Mouse (Mus musculus): Measurements from ENCODE around the gene A630023A22Rik. TPM values are rescaled to one million over a fixed set of nuclear protein-coding genes. Genes with fewer than 3 reads are reported as not detected.

Gene A630023A22Rik
- not detected in 2 replicates for polyA plus RNA-seq (2016; fragmentation: Nextera tagmentation; extraction: Ambion mirVana)

GRCm38 (mm10) chr14:34102601-34103000, at the start of gene A630023A22Rik:
TSS of gene A630023A22Rik (minus strand) at chr14:34102754.
- 0 out of 2 replicates have a peak, but pooled peaks cover 4% of the 10 kb centered on the region for H3K4me1 ChIP-seq (replicated peaks)
- WGBS, result 88% methylated on average over 5 of the region's 5 CpGs
- H3K4me3 ChIP-seq, result no peak within 1 kb of the TSS
- H3K9me3 ChIP-seq, result no peaks in the 10 kb centered on the region
- no peaks in the 10 kb centered on the region for H3K36me3 ChIP-seq
- H3K27me3 ChIP-seq (ENCODE audit: insufficient read depth, poor library complexity, severe bottlenecking), result no peaks in the 10 kb centered on the region
- H3K27ac ChIP-seq, result no peak within 1 kb of the TSS
- DNase-seq (ENCODE audit: low spot score), result no peak

GRCm38 (mm10) chr14:34152342-34152741, 49.8 kb upstream of the A630023A22Rik start, which contains the start of gene Npy4r:
TSS of gene Npy4r (minus strand) at chr14:34152489.
- Histone ChIP-seq H3K27me3 (ENCODE audit: insufficient read depth, poor library complexity, severe bottlenecking) (peaks cover 11% of the 10 kb centered on the region; the same call in 1 of the 2 replicates), H3K9me3 (no peaks in the 10 kb centered on the region), H3K4me3 (no peak within 1 kb of the TSS), H3K27ac (no peak within 1 kb of the TSS), H3K4me1 (replicated peaks) (peaks cover 19% of the 10 kb centered on the region), H3K36me3 (no peaks in the 10 kb centered on the region)
- WGBS, result 18% methylated on average over 16 of the region's 16 CpGs
- peak; percentile 27 for DNase-seq (ENCODE audit: low spot score)

- no peaks in the 10 kb centered on the region for H3K27me3 ChIP-seq (ENCODE audit: insufficient read depth, poor library complexity, severe bottlenecking)
- no peaks in the 10 kb centered on the region for H3K36me3 ChIP-seq
- H3K9me3 ChIP-seq, result no peaks in the 10 kb centered on the region
- whole genome bisulfite sequencing, result 93% methylated on average over 10 of the region's 10 CpGs
- DNase-seq (ENCODE audit: low spot score), result no peak
- no peak overlapping the region for H3K27ac ChIP-seq
- H3K4me3 ChIP-seq, result no peak overlapping the region
- no peaks in the 10 kb centered on the region for H3K4me1 ChIP-seq (replicated peaks)
These were observed 40.4 kb upstream of the A630023A22Rik start for GRCm38 (mm10) chr14:34142915-34143314.

- Histone ChIP-seq H3K36me3 (no peaks in the 10 kb centered on the region), H3K27ac (no peak overlapping the region), H3K4me3 (no peak overlapping the region), H3K27me3 (ENCODE audit: insufficient read depth, poor library complexity, severe bottlenecking) (no peaks in the 10 kb centered on the region), H3K4me1 (replicated peaks) (no peaks in the 10 kb centered on the region), H3K9me3 (no peaks in the 10 kb centered on the region)
- WGBS, result 72% methylated on average over 1 of the region's 1 CpGs
- no peak for DNase-seq (ENCODE audit: low spot score)
These were observed 39.8 kb upstream of the A630023A22Rik start for GRCm38 (mm10) chr14:34142316-34142715.

GRCm38 (mm10) chr14:34139671-34140664, 37.4 kb upstream of the A630023A22Rik start:
- WGBS, result 86% methylated on average over 15 of the region's 15 CpGs
- no peak for DNase-seq (ENCODE audit: low spot score)
- no peaks in the 10 kb centered on the region for H3K27me3 ChIP-seq (ENCODE audit: insufficient read depth, poor library complexity, severe bottlenecking)
- no peak overlapping the region for H3K27ac ChIP-seq
- no peaks in the 10 kb centered on the region for H3K9me3 ChIP-seq
- no peak overlapping the region for H3K4me3 ChIP-seq
- H3K36me3 ChIP-seq, result no peaks in the 10 kb centered on the region
- H3K4me1 ChIP-seq (replicated peaks), result no peaks in the 10 kb centered on the region

- H3K27ac ChIP-seq, result no peak overlapping the region
- H3K27me3 ChIP-seq (ENCODE audit: insufficient read depth, poor library complexity, severe bottlenecking), result no peaks in the 10 kb centered on the region
These were observed 32.8 kb upstream of the A630023A22Rik start for GRCm38 (mm10) chr14:34135391-34135790.

GRCm38 (mm10) chr14:34131216-34131615, 28.7 kb upstream of the A630023A22Rik start:
- Histone ChIP-seq H3K27ac (no peak overlapping the region), H3K36me3 (no peaks in the 10 kb centered on the region), H3K27me3 (ENCODE audit: insufficient read depth, poor library complexity, severe bottlenecking) (no peaks in the 10 kb centered on the region), H3K4me3 (no peak overlapping the region), H3K9me3 (no peaks in the 10 kb centered on the region), H3K4me1 (replicated peaks) (peaks cover 7% of the 10 kb centered on the region)
- DNase-seq (ENCODE audit: low spot score), result no peak
- WGBS, result 77% methylated on average over 6 of the region's 6 CpGs

More at GRCm38 (mm10) chr14:34135391-34135790, 32.8 kb upstream of the A630023A22Rik start:
- DNase-seq (ENCODE audit: low spot score), result no peak
- Histone ChIP-seq H3K4me1 (replicated peaks) (peaks cover 7% of the 10 kb centered on the region), H3K9me3 (no peaks in the 10 kb centered on the region), H3K36me3 (no peaks in the 10 kb centered on the region), H3K4me3 (no peak overlapping the region)

GRCm38 (mm10) chr14:34121691-34122090, 19.1 kb upstream of the A630023A22Rik start:
- no peak overlapping the region for H3K27ac ChIP-seq
- H3K4me3 ChIP-seq, result no peak overlapping the region
- DNase-seq (ENCODE audit: low spot score), result no peak
- no peaks in the 10 kb centered on the region for H3K27me3 ChIP-seq (ENCODE audit: insufficient read depth, poor library complexity, severe bottlenecking)
- no peaks in the 10 kb centered on the region for H3K9me3 ChIP-seq
- H3K4me1 ChIP-seq (replicated peaks), result no peaks in the 10 kb centered on the region
- H3K36me3 ChIP-seq, result no peaks in the 10 kb centered on the region
- WGBS, result 95% methylated on average over 4 of the region's 4 CpGs

- DNase-seq (ENCODE audit: low spot score), result no peak
- no peak overlapping the region for H3K27ac ChIP-seq
- H3K4me3 ChIP-seq, result no peak overlapping the region
- 96% methylated on average over 3 of the region's 3 CpGs for WGBS
- H3K9me3 ChIP-seq, result no peaks in the 10 kb centered on the region
- no peaks in the 10 kb centered on the region for H3K27me3 ChIP-seq (ENCODE audit: insufficient read depth, poor library complexity, severe bottlenecking)
- H3K4me1 ChIP-seq (replicated peaks), result no peaks in the 10 kb centered on the region
- no peaks in the 10 kb centered on the region for H3K36me3 ChIP-seq
These were observed 18.4 kb upstream of the A630023A22Rik start for GRCm38 (mm10) chr14:34120923-34121351.

- no peak for DNase-seq (ENCODE audit: low spot score)
- Histone ChIP-seq H3K4me1 (replicated peaks) (no peaks in the 10 kb centered on the region), H3K4me3 (no peak overlapping the region), H3K9me3 (no peaks in the 10 kb centered on the region), H3K27ac (no peak overlapping the region), H3K27me3 (ENCODE audit: insufficient read depth, poor library complexity, severe bottlenecking) (no peaks in the 10 kb centered on the region), H3K36me3 (no peaks in the 10 kb centered on the region)
- 87% methylated on average over 12 of the region's 12 CpGs for WGBS
These were observed 17.7 kb upstream of the A630023A22Rik start for GRCm38 (mm10) chr14:34120016-34120910.

GRCm38 (mm10) chr14:34119046-34119723, 16.6 kb upstream of the A630023A22Rik start:
- no peak for DNase-seq (ENCODE audit: low spot score)
- Histone ChIP-seq H3K4me3 (no peak overlapping the region), H3K27ac (no peak overlapping the region), H3K36me3 (no peaks in the 10 kb centered on the region), H3K9me3 (no peaks in the 10 kb centered on the region), H3K4me1 (replicated peaks) (no peaks in the 10 kb centered on the region), H3K27me3 (ENCODE audit: insufficient read depth, poor library complexity, severe bottlenecking) (no peaks in the 10 kb centered on the region)
- WGBS, result 83% methylated on average over 7 of the region's 7 CpGs

GRCm38 (mm10) chr14:34114311-34114710, 11.8 kb upstream of the A630023A22Rik start:
- H3K36me3 ChIP-seq, result no peaks in the 10 kb centered on the region
- H3K27ac ChIP-seq, result no peak overlapping the region
- H3K4me3 ChIP-seq, result no peak overlapping the region
- no peaks in the 10 kb centered on the region for H3K4me1 ChIP-seq (replicated peaks)
- no peak for DNase-seq (ENCODE audit: low spot score)
- H3K27me3 ChIP-seq (ENCODE audit: insufficient read depth, poor library complexity, severe bottlenecking), result no peaks in the 10 kb centered on the region
- no peaks in the 10 kb centered on the region for H3K9me3 ChIP-seq
- WGBS, result 92% methylated on average over 4 of the region's 4 CpGs

All from hindbrain, embryonic 10.5 days (tissue).